Mouse (Mus musculus) spleen, adult 2 months (tissue): Measurements from ENCODE around the gene Arid1b. TPM values are rescaled to one million over a fixed set of nuclear protein-coding genes. Genes with fewer than 3 reads are reported as not detected.

Source experiments
- DNase-seq, 2 experiments: peaks; one replicate each; pipeline versions ENCODE4 v3.0.0 to v3.0.0-alpha.2; 2012 to 2021; ENCODE audit warnings: low spot score in 2 of 2, low read depth in 1 of 2
- H3K27ac ChIP-seq: fragments of 200-500 bp; 2 replicates; pipeline ENCODE4 v1.5.1; 2012; ENCODE audit warnings: low read length, inconsistent platforms; ENCODE audit not compliant: insufficient read depth
- H3K27me3 ChIP-seq: fragments of 200-500 bp; 2 replicates; pipeline ENCODE4 v1.6.1; 2012; ENCODE audit warnings: mild to moderate bottlenecking, moderate library complexity, low read length, inconsistent platforms; ENCODE audit not compliant: control insufficient read depth, insufficient read depth
- H3K36me3 ChIP-seq: fragments of 200-500 bp; 2 replicates; pipeline ENCODE4 v1.6.1; 2012; ENCODE audit warnings: mild to moderate bottlenecking, low read length, inconsistent platforms; ENCODE audit not compliant: control insufficient read depth, insufficient read depth
- H3K4me1 ChIP-seq: fragments of 200-500 bp; 2 replicates; pipeline ENCODE4 v1.6.1; 2011; ENCODE audit warnings: inconsistent platforms; ENCODE audit not compliant: control insufficient read depth, insufficient read depth, insufficient read length
- H3K4me3 ChIP-seq: fragments of 200-500 bp; 2 replicates; pipeline ENCODE4 v1.5.1; 2011; ENCODE audit warnings: mild to moderate bottlenecking, inconsistent platforms; ENCODE audit not compliant: insufficient read depth, insufficient read length; ENCODE audit errors: extremely low read depth
- CTCF ChIP-seq: fragments of 200-500 bp; IDR thresholded peaks from 2 replicates; pipeline ENCODE4 v1.5.1; 2011; ENCODE audit warnings: mild to moderate bottlenecking, inconsistent platforms; ENCODE audit not compliant: insufficient read depth, insufficient read length, insufficient replicate concordance; ENCODE audit errors: extremely low read depth
- POLR2A ChIP-seq: fragments of 200-500 bp; IDR thresholded peaks from 2 replicates; pipeline ENCODE4 v1.6.1; 2011; ENCODE audit warnings: low read depth, low read length, inconsistent platforms
- WGBS: fragments of 180-500 bp; shearing (Covaris S2); methylation state at CpG from one replicate; pipeline ENCODE4 v1.1.7; 2018; 5-methylcytosine and 5-hydroxymethylcytosine counted together
- polyA plus RNA-seq: library from polyadenylated mRNA; depleted of rRNA; stranded (reverse); fragments of >200 nt; gene quantifications from 2 replicates; pipeline ENCODE4 v1.2.3, GENCODE M21; 2012

The Arid1b gene
- polyA plus RNA-seq, 1 experiment, result 53.5 TPM

DNA sequence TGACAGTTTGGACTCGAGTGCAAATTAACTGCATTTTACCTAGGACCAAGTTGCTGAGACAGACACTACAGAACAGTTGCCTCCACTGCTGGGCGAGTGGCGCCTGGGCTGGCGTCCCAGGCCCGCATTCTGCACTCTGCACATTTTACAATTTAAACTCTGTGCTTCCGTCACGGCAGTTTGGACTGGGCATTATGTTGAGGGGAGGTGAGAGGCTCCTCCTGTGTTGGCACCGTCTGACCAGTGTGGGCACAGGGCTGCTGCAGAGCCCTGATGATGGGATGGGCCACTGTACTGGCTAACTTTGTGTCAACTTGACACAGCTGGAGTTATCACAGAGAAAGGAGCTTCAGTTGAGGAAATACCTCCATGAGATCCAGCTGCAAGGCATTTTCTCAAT lies 43.1 kb downstream of the Arid1b start:
- H3K4me1 ChIP-seq, result peaks cover 2% of the 10 kb centered on the region; the same call in 1 of the 2 replicates

DNA sequence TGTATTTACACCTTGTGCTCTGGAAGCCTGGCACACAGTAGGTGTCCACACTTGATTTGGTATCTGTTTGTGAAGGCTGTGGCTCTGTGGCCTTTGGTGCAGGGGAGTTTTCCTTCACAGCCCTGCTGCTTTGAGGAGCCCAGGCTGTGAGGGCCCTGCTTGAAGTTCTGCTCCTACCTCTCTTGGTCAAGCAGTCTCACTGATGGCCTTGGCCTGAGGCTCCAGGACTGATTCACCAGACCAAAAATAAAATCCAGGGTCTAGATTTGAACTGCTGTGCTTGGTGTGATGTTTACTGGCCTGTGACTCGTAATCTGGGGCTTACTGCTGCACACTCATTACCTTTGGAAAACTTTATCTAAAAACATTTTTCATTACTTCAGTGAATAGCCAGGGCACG lies 45.7 kb downstream of the Arid1b start:
- DNase-seq, result no peak
- Histone ChIP-seq H3K4me1 (peaks cover 2% of the 10 kb centered on the region; the same call in 1 of the 2 replicates), H3K27ac (no peak overlapping the region), H3K36me3 (peaks cover 2% of the 10 kb centered on the region), H3K27me3 (no peaks in the 10 kb centered on the region), H3K4me3 (no peak overlapping the region)
- TF ChIP-seq POLR2A, result no peak
- TF ChIP-seq CTCF, result no peak
- 88% methylated on average over 2 of the region's 2 CpGs for WGBS

More for the DNA sequence above, 43.1 kb downstream of the Arid1b start:
- TF ChIP-seq POLR2A, result no peak
- no peak for TF ChIP-seq CTCF
- Histone ChIP-seq H3K27ac (no peak overlapping the region), H3K4me3 (no peak overlapping the region), H3K27me3 (no peaks in the 10 kb centered on the region), H3K36me3 (peaks cover 2% of the 10 kb centered on the region)
- DNase-seq, result no peak
- 92% methylated on average over 8 of the region's 8 CpGs for WGBS

DNA sequence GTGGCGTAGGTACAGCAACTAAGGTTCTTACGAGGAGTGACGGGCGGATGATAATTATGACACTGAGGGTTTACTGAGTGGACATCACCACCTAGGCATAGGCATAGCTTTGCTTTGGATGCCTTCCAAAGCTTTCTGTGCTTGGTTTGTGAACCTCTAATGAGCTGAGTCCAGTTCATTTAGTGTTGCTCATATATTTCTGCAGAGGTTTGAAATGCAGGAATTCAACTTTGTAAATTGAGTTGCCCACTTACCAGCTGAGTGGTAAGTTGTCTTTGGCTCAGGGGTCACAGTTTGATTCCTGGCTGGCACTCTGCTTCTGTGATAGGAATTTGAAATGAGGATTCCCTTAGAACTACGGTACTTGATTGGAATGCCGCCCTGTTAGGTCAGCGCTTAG lies 49.7 kb downstream of the Arid1b start:
- 98% methylated on average over 7 of the region's 7 CpGs for WGBS
- no peak for TF ChIP-seq POLR2A
- no peak for DNase-seq
- Histone ChIP-seq H3K36me3 (peaks cover 2% of the 10 kb centered on the region), H3K4me3 (no peak overlapping the region), H3K27ac (no peak overlapping the region), H3K4me1 (peaks cover 3% of the 10 kb centered on the region; the same call in 1 of the 2 replicates), H3K27me3 (no peaks in the 10 kb centered on the region)

DNA sequence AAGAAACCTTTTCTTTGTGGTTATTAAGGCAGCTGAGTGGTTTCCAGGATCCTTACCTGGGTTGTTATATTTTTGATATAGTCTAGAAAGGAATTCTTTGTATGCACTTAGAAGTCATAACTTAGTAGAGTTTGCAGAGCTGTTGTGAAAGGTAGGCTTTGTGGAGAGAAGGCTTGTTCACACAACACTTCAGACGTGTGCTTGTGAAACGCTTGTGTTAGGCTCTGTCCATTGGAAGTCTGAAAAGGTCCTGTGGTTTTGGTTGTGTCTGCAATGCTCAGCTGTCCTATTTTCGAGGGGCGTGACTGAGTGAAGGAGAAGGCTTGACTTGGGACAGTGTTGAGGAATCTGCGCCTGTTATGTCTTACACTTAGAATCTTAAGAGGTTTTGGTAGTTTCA lies 51.5 kb downstream of the Arid1b start:
- no peak for DNase-seq
- H3K4me1 ChIP-seq, result peaks cover 3% of the 10 kb centered on the region; the same call in 1 of the 2 replicates
- peaks cover under 1% of the 10 kb centered on the region; the same call in 1 of the 2 replicates for H3K36me3 ChIP-seq
- TF ChIP-seq POLR2A (no peak), CTCF (no peak)
- no peaks in the 10 kb centered on the region for H3K27me3 ChIP-seq
- 78% methylated on average over 5 of the region's 5 CpGs for WGBS
- no peak overlapping the region for H3K4me3 ChIP-seq
- no peak overlapping the region for H3K27ac ChIP-seq

DNA sequence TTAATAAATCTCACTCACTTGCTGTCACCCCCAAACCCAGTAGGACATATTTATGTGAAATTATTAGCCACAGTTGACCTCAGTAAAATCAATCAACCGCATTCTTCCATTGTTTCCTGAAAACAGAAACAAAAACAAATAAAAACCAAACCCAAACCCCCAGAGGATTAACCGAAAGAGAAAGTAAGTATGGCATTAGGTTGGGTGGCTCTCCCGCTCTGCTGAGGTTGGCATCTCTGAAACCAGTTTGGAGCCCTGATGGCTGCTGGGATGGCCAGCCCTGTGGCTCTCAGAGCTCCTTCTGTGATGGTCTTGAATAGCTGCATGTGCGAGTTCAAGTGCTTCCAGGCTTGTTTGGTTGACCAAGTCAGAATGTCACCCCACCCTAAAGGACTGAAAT lies 53.2 kb downstream of the Arid1b start:
- DNase-seq, result peak in 1 of 2 experiments; percentile 19
- Histone ChIP-seq H3K4me3 (no peak overlapping the region), H3K36me3 (no peaks in the 10 kb centered on the region), H3K27ac (no peak overlapping the region), H3K27me3 (no peaks in the 10 kb centered on the region), H3K4me1 (peaks cover 7% of the 10 kb centered on the region; the same call in 1 of the 2 replicates)
- TF ChIP-seq CTCF (no peak), POLR2A (no peak)
- 60% methylated on average over 4 of the region's 4 CpGs for WGBS

DNA sequence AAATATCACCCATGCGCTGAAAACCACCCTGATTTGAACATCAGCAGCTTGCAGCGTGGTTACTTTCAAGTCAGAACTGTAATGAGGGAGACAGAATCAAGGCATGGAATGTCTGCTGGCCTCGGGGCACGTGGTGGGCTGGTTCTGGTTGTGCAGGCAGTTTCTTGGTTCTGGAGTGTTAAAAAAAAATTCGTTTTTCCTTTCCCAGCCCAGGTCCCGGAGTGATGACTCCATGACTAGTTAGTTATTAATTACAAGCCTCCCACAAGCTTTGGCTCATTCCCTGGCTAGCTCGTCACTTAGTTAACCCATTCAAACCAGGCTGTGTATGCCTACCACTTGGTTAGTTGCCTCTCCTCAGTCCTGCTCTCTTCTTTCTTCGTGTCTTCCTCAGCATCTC lies 56.1 kb downstream of the Arid1b start:
- no peak for DNase-seq
- TF ChIP-seq POLR2A (no peak), CTCF (no peak)
- Histone ChIP-seq H3K27ac (no peak overlapping the region), H3K4me1 (peaks cover 12% of the 10 kb centered on the region; the same call in 1 of the 2 replicates), H3K27me3 (no peaks in the 10 kb centered on the region), H3K36me3 (no peaks in the 10 kb centered on the region; the same call in 1 of the 2 replicates), H3K4me3 (no peak overlapping the region)
- WGBS, result 91% methylated on average over 8 of the region's 8 CpGs

DNA sequence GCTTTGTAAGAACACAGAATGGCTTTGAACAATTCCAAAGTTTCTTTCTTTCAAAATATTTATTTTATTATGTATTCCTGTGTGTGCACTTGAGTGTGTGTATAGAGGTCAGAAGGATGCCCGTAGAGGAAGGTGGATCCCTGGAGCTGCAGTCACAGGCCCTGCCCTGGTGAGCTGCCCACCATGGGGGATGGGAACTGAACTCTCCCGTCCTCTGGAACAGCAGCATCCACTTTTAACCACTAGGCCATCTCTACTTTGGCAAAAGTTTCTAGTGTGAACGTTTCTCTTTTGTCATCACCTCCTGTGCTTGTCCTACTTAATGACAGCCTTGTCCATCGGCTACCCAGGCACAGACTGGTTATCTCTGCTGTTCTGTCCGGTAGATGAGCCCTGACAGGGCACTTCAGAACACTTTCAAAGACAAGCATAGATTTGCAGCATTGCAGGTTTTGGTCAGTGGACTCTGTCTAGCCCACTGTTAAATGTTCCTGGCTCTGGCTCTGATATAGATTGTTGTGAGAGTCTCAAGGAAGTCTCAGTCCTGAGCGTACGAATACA lies 56.9 kb downstream of the Arid1b start:
- H3K27me3 ChIP-seq, result no peaks in the 10 kb centered on the region
- no peak overlapping the region for H3K4me3 ChIP-seq
- no peak for DNase-seq
- no peak overlapping the region for H3K27ac ChIP-seq
- TF ChIP-seq POLR2A, result no peak
- TF ChIP-seq CTCF, result no peak
- peaks cover 12% of the 10 kb centered on the region; the same call in 1 of the 2 replicates for H3K4me1 ChIP-seq
- 89% methylated on average over 7 of the region's 7 CpGs for WGBS
- no peaks in the 10 kb centered on the region; the same call in 1 of the 2 replicates for H3K36me3 ChIP-seq
